Mouse (Mus musculus) hindbrain, embryonic 12.5 days (tissue): ENCODE measurements around the gene Trp53i13. TPM values are rescaled to one million over a fixed set of nuclear protein-coding genes. Genes with fewer than 3 reads are reported as not detected.
"Not testable (repeated sequence)": the region's sequence is repeated elsewhere in the genome, so short reads cannot be mapped to it uniquely, and the experiment has no call there.

Experiments used
- ATAC-seq: fragments of 200-750 bp; cut with Nextera tagmentation; 2 replicates; pipeline ENCODE4 v1.8.0; 2017; ENCODE audit warnings: moderate TSS enrichment; ENCODE audit not compliant: low FRiP score
- H3K27ac ChIP-seq: fragments of 300-500 bp; sonication (generic); 2 replicates; pipeline ENCODE4 v1.5.1; 2016; ENCODE audit warnings: mild to moderate bottlenecking
- H3K27me3 ChIP-seq: fragments of 300-500 bp; sonication (generic); 2 replicates; pipeline ENCODE4 v1.6.1; 2016; ENCODE audit warnings: mild to moderate bottlenecking
- H3K36me3 ChIP-seq: fragments of 300-500 bp; sonication (generic); 2 replicates; pipeline ENCODE4 v1.6.1; 2016; ENCODE audit warnings: mild to moderate bottlenecking
- H3K4me1 ChIP-seq: fragments of 300-500 bp; sonication (generic); 2 replicates; pipeline ENCODE4 v1.6.1; 2016
- H3K4me2 ChIP-seq: fragments of 300-500 bp; sonication (generic); replicated peaks from 2 replicates; pipeline ENCODE4 v1.6.1; 2016; ENCODE audit warnings: mild to moderate bottlenecking
- H3K4me3 ChIP-seq: fragments of 300-500 bp; sonication (generic); 2 replicates; pipeline ENCODE4 v1.5.1; 2016; ENCODE audit warnings: mild to moderate bottlenecking
- H3K9ac ChIP-seq: fragments of 300-500 bp; sonication (generic); 2 replicates; pipeline ENCODE4 v1.6.1; 2016; ENCODE audit warnings: mild to moderate bottlenecking, moderate library complexity
- H3K9me3 ChIP-seq: fragments of 300-500 bp; sonication (generic); replicated peaks from 2 replicates; pipeline ENCODE4 v1.6.1; 2016; ENCODE audit warnings: mild to moderate bottlenecking
- WGBS: fragments of 180-500 bp; shearing (Covaris S2); methylation state at CpG from one replicate; pipeline ENCODE4 v1.1.7; 2016; 5-methylcytosine and 5-hydroxymethylcytosine counted together
- polyA plus RNA-seq: library from polyadenylated mRNA; unstranded; fragments of >200 nt; fragmentation: Nextera tagmentation; extraction: Ambion mirVana; gene quantifications from 2 replicates; pipeline ENCODE4 v1.2.1, GENCODE M21; 2016

Gene Trp53i13
- 29.7 and 32.3 TPM in 2 replicates for polyA plus RNA-seq

- no peak for ATAC-seq
- H3K27ac ChIP-seq, result 0 out of 2 replicates have a peak within 1 kb of the TSS, but pooled peaks have one; percentile 30
- WGBS, result 6% methylated on average over 39 of the region's 39 CpGs
- peak within 1 kb of the TSS; percentile 51 for H3K9ac ChIP-seq
- H3K4me3 ChIP-seq, result peak within 1 kb of the TSS; percentile 45
- H3K27me3 ChIP-seq, result peaks cover 24% of the 10 kb centered on the region
- H3K9me3 ChIP-seq, result no peaks in the 10 kb centered on the region
- peak within 1 kb of the TSS; percentile 87 for H3K4me2 ChIP-seq
- peaks cover 49% of the 10 kb centered on the region for H3K4me1 ChIP-seq
- H3K36me3 ChIP-seq, result no peaks in the 10 kb centered on the region
Measured at GRCm38 (mm10) chr11:77515637-77516552, at the start of gene Trp53i13. Gene Trp53i13 (minus strand): TSS chr11:77515980.

- WGBS, result 93% methylated on average over 7 of the region's 7 CpGs
- no peak for ATAC-seq
Measured at GRCm38 (mm10) chr11:77545261-77545660, 29.5 kb upstream of the Trp53i13 start.

GRCm38 (mm10) chr11:77532202-77532846 is 16.5 kb upstream of the Trp53i13 start:
- no peaks in the 10 kb centered on the region for H3K9me3 ChIP-seq
- 93% methylated on average over 4 of the region's 4 CpGs for WGBS

More at GRCm38 (mm10) chr11:77545261-77545660, 29.5 kb upstream of the Trp53i13 start:
- no peak overlapping the region for H3K9ac ChIP-seq
- no peak overlapping the region for H3K4me3 ChIP-seq
- no peaks in the 10 kb centered on the region for H3K4me1 ChIP-seq
- peaks cover 71% of the 10 kb centered on the region for H3K36me3 ChIP-seq
- H3K9me3 ChIP-seq, result no peaks in the 10 kb centered on the region
- no peak overlapping the region for H3K4me2 ChIP-seq
- no peak overlapping the region for H3K27ac ChIP-seq
- no peaks in the 10 kb centered on the region for H3K27me3 ChIP-seq

GRCm38 (mm10) chr11:77530862-77531261 is 15.1 kb upstream of the Trp53i13 start:
- 91% methylated on average over 2 of the region's 2 CpGs for WGBS
- H3K4me2 ChIP-seq, result no peak overlapping the region
- no peak overlapping the region for H3K27ac ChIP-seq
- H3K36me3 ChIP-seq, result 0 out of 2 replicates have a peak, but pooled peaks cover 3% of the 10 kb centered on the region
- ATAC-seq, result no peak
- no peaks in the 10 kb centered on the region for H3K9me3 ChIP-seq
- no peak overlapping the region for H3K9ac ChIP-seq
- no peaks in the 10 kb centered on the region for H3K4me1 ChIP-seq
- no peaks in the 10 kb centered on the region for H3K27me3 ChIP-seq
- no peak overlapping the region for H3K4me3 ChIP-seq

More at GRCm38 (mm10) chr11:77532202-77532846, 16.5 kb upstream of the Trp53i13 start:
- no peak overlapping the region for H3K27ac ChIP-seq
- H3K4me2 ChIP-seq, result no peak overlapping the region
- ATAC-seq, result no peak
- no peak overlapping the region for H3K9ac ChIP-seq
- no peak overlapping the region for H3K4me3 ChIP-seq
- H3K36me3 ChIP-seq, result peaks cover 11% of the 10 kb centered on the region; the same call in 1 of the 2 replicates
- H3K27me3 ChIP-seq, result no peaks in the 10 kb centered on the region
- no peaks in the 10 kb centered on the region for H3K4me1 ChIP-seq

- WGBS, result 89% methylated on average over 3 of the region's 3 CpGs
- no peak for ATAC-seq
- H3K4me2 ChIP-seq, result no peak overlapping the region
Measured at GRCm38 (mm10) chr11:77529644-77530043, 13.9 kb upstream of the Trp53i13 start.

GRCm38 (mm10) chr11:77528420-77528819 is 12.6 kb upstream of the Trp53i13 start:
- H3K4me2 ChIP-seq, H3K27ac ChIP-seq, H3K27me3 ChIP-seq, H3K4me1 ChIP-seq, H3K9ac ChIP-seq, H3K4me3 ChIP-seq, ATAC-seq, H3K36me3 ChIP-seq, H3K9me3 ChIP-seq: not testable (repeated sequence)
- WGBS, result 90% methylated on average over 3 of the region's 3 CpGs

More at GRCm38 (mm10) chr11:77529644-77530043, 13.9 kb upstream of the Trp53i13 start:
- Histone ChIP-seq H3K4me1 (no peaks in the 10 kb centered on the region), H3K4me3 (no peak overlapping the region), H3K27me3 (no peaks in the 10 kb centered on the region), H3K9me3 (no peaks in the 10 kb centered on the region), H3K36me3 (0 out of 2 replicates have a peak, but pooled peaks cover 2% of the 10 kb centered on the region), H3K9ac (no peak overlapping the region), H3K27ac (no peak overlapping the region)

- Histone ChIP-seq H3K9me3 (no peaks in the 10 kb centered on the region), H3K4me3 (no peak overlapping the region), H3K9ac (no peak overlapping the region), H3K27me3 (no peaks in the 10 kb centered on the region), H3K4me2 (no peak overlapping the region), H3K4me1 (no peaks in the 10 kb centered on the region), H3K27ac (no peak overlapping the region), H3K36me3 (no peaks in the 10 kb centered on the region)
- 73% methylated on average over 3 of the region's 3 CpGs for WGBS
- no peak for ATAC-seq
Measured at GRCm38 (mm10) chr11:77525804-77526486, 10.2 kb upstream of the Trp53i13 start.

GRCm38 (mm10) chr11:77520601-77521529 is 5.1 kb upstream of the Trp53i13 start:
- no peak for ATAC-seq
- no peak overlapping the region for H3K9ac ChIP-seq
- no peak overlapping the region for H3K4me3 ChIP-seq
- H3K4me1 ChIP-seq, result peaks cover 17% of the 10 kb centered on the region
- no peaks in the 10 kb centered on the region for H3K36me3 ChIP-seq
- no peak overlapping the region for H3K27ac ChIP-seq
- no peaks in the 10 kb centered on the region for H3K9me3 ChIP-seq
- WGBS, result 46% methylated on average over 5 of the region's 5 CpGs
- no peak overlapping the region for H3K4me2 ChIP-seq
- peaks cover 14% of the 10 kb centered on the region for H3K27me3 ChIP-seq

GRCm38 (mm10) chr11:77519043-77519442 is 3.3 kb upstream of the Trp53i13 start, which contains the start of gene Gm10392:
Gene Gm10392 (minus strand): TSS chr11:77519198.
- H3K9me3 ChIP-seq, result no peaks in the 10 kb centered on the region
- H3K36me3 ChIP-seq, result no peaks in the 10 kb centered on the region
- peaks cover 35% of the 10 kb centered on the region for H3K4me1 ChIP-seq
- no peak within 1 kb of the TSS for H3K27ac ChIP-seq
- no peak within 1 kb of the TSS for H3K4me3 ChIP-seq
- 85% methylated on average over 5 of the region's 5 CpGs for WGBS
- no peak for ATAC-seq
- H3K9ac ChIP-seq, result no peak within 1 kb of the TSS
- H3K4me2 ChIP-seq, result no peak within 1 kb of the TSS
- peaks cover 24% of the 10 kb centered on the region for H3K27me3 ChIP-seq

GRCm38 (mm10) chr11:77518051-77518798 is 2.4 kb upstream of the Trp53i13 start:
- peaks cover 42% of the 10 kb centered on the region for H3K4me1 ChIP-seq
- H3K27me3 ChIP-seq, result peaks cover 24% of the 10 kb centered on the region
- ATAC-seq, result no peak
- no peak overlapping the region for H3K4me3 ChIP-seq
- 77% methylated on average over 27 of the region's 27 CpGs for WGBS
- H3K9ac ChIP-seq, result no peak overlapping the region
- no peaks in the 10 kb centered on the region for H3K9me3 ChIP-seq
- no peak overlapping the region for H3K27ac ChIP-seq
- no peak overlapping the region for H3K4me2 ChIP-seq
- no peaks in the 10 kb centered on the region for H3K36me3 ChIP-seq
